Mouse (Mus musculus) testis, adult 2 months (tissue): ENCODE data around the gene Dnajb2. TPM values are rescaled to one million over a fixed set of nuclear protein-coding genes. Genes with fewer than 3 reads are reported as not detected.

Experiments used
- H3K27ac ChIP-seq: fragments of 200-500 bp; 2 replicates; pipeline ENCODE4 v1.5.1; 2012; ENCODE audit warnings: low read depth, low read length; ENCODE audit not compliant: control insufficient read depth, insufficient read depth
- H3K27me3 ChIP-seq: fragments of 200-500 bp; 2 replicates; pipeline ENCODE4 v1.6.1; 2012; ENCODE audit warnings: mild to moderate bottlenecking, low read length, moderate library complexity; ENCODE audit not compliant: control insufficient read depth, insufficient read depth
- H3K36me3 ChIP-seq: fragments of 200-500 bp; 2 replicates; pipeline ENCODE4 v1.6.1; 2012; ENCODE audit warnings: mild to moderate bottlenecking, low read length; ENCODE audit not compliant: control insufficient read depth, insufficient read depth
- H3K4me1 ChIP-seq: fragments of 200-500 bp; 2 replicates; pipeline ENCODE4 v1.6.1; 2012; ENCODE audit warnings: low read length; ENCODE audit not compliant: control insufficient read depth, insufficient read depth
- H3K4me3 ChIP-seq: fragments of 200-500 bp; 2 replicates; pipeline ENCODE4 v1.5.1; 2012; ENCODE audit warnings: low read depth, mild to moderate bottlenecking, low read length, moderate library complexity, mixed read lengths; ENCODE audit not compliant: control insufficient read depth
- CTCF ChIP-seq: fragments of 200-500 bp; IDR thresholded peaks from 2 replicates; pipeline ENCODE4 v1.5.1; 2012; ENCODE audit warnings: low read depth, mild to moderate bottlenecking, inconsistent platforms, low read length, moderate library complexity; ENCODE audit not compliant: control insufficient read depth, insufficient read depth, insufficient replicate concordance
- POLR2A ChIP-seq: fragments of 200-500 bp; IDR thresholded peaks from 2 replicates; pipeline ENCODE4 v1.6.1; 2012; ENCODE audit warnings: low read depth, mild to moderate bottlenecking, inconsistent platforms, low read length, moderate library complexity; ENCODE audit not compliant: control insufficient read depth
- polyA plus RNA-seq: library from polyadenylated mRNA; depleted of rRNA; stranded (reverse); fragments of >200 nt; gene quantifications from 2 replicates; pipeline ENCODE4 v1.2.3, GENCODE M21; 2012; rRNA removed

Dnajb2 gene
- 298 and 299 TPM in 2 replicates for polyA plus RNA-seq

- H3K27me3 ChIP-seq: no peaks in the 10 kb centered on the region
- H3K4me3 ChIP-seq: peak within 1 kb of the TSS; percentile 91
- H3K36me3 ChIP-seq: peaks cover 2% of the 10 kb centered on the region
- no peak for TF ChIP-seq CTCF
- TF ChIP-seq POLR2A: peak; percentile 89
- H3K4me1 ChIP-seq: no peaks in the 10 kb centered on the region
- H3K27ac ChIP-seq: peak within 1 kb of the TSS; percentile 91
These were observed at the start of gene Dnajb2 for GRCm38 (mm10) chr1:75236117-75237050. Gene Dnajb2, plus strand, starts transcription at chr1:75236406.

- Histone ChIP-seq H3K27me3 (no peaks in the 10 kb centered on the region), H3K36me3 (peaks cover 3% of the 10 kb centered on the region), H3K4me1 (peaks cover 9% of the 10 kb centered on the region), H3K4me3 (no peak overlapping the region), H3K27ac (no peak overlapping the region)
- TF ChIP-seq CTCF: no peak
- no peak for TF ChIP-seq POLR2A
These were observed 49.1 kb upstream of the Dnajb2 start for GRCm38 (mm10) chr1:75187126-75187525.

- Histone ChIP-seq H3K4me3 (no peak overlapping the region), H3K36me3 (peaks cover 3% of the 10 kb centered on the region), H3K27ac (no peak overlapping the region), H3K27me3 (no peaks in the 10 kb centered on the region), H3K4me1 (peaks cover 12% of the 10 kb centered on the region)
- TF ChIP-seq POLR2A: no peak
- no peak for TF ChIP-seq CTCF
These were observed 48.2 kb upstream of the Dnajb2 start for GRCm38 (mm10) chr1:75187914-75188483.

GRCm38 (mm10) chr1:75190577-75190976, 45.6 kb upstream of the Dnajb2 start:
- peak overlapping the region; percentile 88 for H3K4me3 ChIP-seq

GRCm38 (mm10) chr1:75191258-75191621, 45.0 kb upstream of the Dnajb2 start:
- TF ChIP-seq POLR2A: no peak
- no peak for TF ChIP-seq CTCF
- peaks cover 3% of the 10 kb centered on the region; the same call in 1 of the 2 replicates for H3K36me3 ChIP-seq
- no peaks in the 10 kb centered on the region for H3K27me3 ChIP-seq
- peak overlapping the region; percentile 88 for H3K4me3 ChIP-seq
- peaks cover 12% of the 10 kb centered on the region for H3K4me1 ChIP-seq
- peak overlapping the region; percentile 73 for H3K27ac ChIP-seq

More at GRCm38 (mm10) chr1:75190577-75190976, 45.6 kb upstream of the Dnajb2 start:
- H3K36me3 ChIP-seq: peaks cover 3% of the 10 kb centered on the region
- H3K4me1 ChIP-seq: peaks cover 12% of the 10 kb centered on the region
- H3K27me3 ChIP-seq: no peaks in the 10 kb centered on the region
- no peak overlapping the region for H3K27ac ChIP-seq
- TF ChIP-seq CTCF (no peak), POLR2A (no peak)

GRCm38 (mm10) chr1:75191622-75192402, 44.4 kb upstream of the Dnajb2 start, which contains the start of the genes Ankzf1 and Atg9a:
Gene Ankzf1, plus strand, starts transcription at chr1:75192151.
Gene Atg9a, minus strand, starts transcription at chr1:75192196.
- no peaks in the 10 kb centered on the region for H3K27me3 ChIP-seq
- peaks cover 3% of the 10 kb centered on the region; the same call in 1 of the 2 replicates for H3K36me3 ChIP-seq
- H3K4me1 ChIP-seq: peaks cover 12% of the 10 kb centered on the region
- peak; percentile 63; the same call in 1 of the 2 replicates for TF ChIP-seq POLR2A
- TF ChIP-seq CTCF: no peak
- peak within 1 kb of the TSS; percentile 88 for H3K4me3 ChIP-seq
- H3K27ac ChIP-seq: peak within 1 kb of the TSS; percentile 82

GRCm38 (mm10) chr1:75192452-75192851, 43.8 kb upstream of the Dnajb2 start:
- H3K36me3 ChIP-seq: peaks cover 1% of the 10 kb centered on the region; the same call in 1 of the 2 replicates
- H3K27ac ChIP-seq: peak overlapping the region; percentile 82
- no peaks in the 10 kb centered on the region for H3K27me3 ChIP-seq
- H3K4me3 ChIP-seq: peak overlapping the region; percentile 88
- TF ChIP-seq CTCF (no peak), POLR2A (no peak)
- H3K4me1 ChIP-seq: peaks cover 12% of the 10 kb centered on the region
